Mouse (Mus musculus): ENCODE data around the gene Tbx10.
"Not testable (repeated sequence)": the region's sequence is repeated elsewhere in the genome, so short reads cannot be mapped to it uniquely, and the experiment has no call there.

Gene Tbx10

DNA sequence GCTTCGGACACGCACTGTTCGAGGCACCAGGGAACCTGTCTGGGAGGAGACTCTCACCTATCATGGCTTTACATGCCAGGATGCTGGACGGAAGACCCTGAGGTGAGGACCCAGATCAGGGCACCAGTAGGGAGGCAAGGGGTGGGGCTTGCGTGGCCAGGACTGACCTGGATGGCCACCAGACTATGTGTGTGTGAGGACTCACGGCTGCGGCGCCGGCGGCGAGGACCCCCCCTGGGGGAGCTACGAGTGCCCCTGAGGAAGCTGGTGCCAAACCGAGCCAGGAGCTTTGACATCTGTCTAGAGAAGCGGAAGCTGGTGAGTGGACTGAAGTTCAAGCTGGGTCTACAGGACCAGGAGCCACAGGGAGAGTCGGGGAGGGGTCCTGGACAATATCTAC, 11.8 kb downstream of the Tbx10 start:
- in situ Hi-C loops (cut with MboI), result no loop called here

DNA sequence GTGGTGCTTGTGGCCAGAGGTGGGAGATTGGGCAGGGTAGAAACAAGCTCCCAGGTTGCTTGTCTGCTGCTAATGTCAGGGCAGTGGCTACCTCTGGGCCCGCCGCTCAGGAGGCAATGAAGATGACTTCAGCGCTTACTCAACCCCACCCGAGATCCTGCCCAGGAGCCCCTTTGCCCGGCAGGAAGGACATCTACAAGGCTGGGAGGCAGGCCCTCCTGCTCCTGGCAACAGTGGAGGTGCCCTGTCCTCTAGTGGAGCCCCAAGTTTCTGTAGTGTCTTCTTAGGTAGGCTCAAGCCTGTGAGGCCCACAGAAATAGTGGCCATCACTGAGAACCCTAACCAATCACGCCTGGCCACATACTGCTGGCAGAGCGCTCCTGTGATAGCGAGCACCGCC, 12.5 kb downstream of the Tbx10 start:
- in situ Hi-C loops (cut with MboI), result no loop called here

DNA sequence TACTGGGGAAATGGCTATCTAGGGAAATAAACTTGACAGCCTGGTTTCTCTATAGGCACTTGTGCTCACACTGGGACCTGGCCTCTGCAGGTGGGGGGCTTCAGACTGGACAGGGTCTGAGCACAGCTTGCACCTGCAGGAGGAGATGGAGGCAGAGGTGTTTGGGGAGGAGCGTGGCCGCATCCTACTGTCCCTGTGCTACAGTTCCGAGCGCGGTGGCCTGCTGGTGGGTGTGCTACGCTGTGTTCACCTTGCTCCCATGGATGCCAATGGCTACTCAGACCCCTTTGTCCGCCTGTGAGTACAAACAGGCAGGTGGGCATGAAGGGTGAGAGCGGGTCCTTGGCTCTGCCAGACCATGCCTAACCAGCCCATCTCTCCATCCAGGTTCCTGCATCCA, 13.4 kb downstream of the Tbx10 start:
- in situ Hi-C loops (cut with MboI), result no loop called here

DNA sequence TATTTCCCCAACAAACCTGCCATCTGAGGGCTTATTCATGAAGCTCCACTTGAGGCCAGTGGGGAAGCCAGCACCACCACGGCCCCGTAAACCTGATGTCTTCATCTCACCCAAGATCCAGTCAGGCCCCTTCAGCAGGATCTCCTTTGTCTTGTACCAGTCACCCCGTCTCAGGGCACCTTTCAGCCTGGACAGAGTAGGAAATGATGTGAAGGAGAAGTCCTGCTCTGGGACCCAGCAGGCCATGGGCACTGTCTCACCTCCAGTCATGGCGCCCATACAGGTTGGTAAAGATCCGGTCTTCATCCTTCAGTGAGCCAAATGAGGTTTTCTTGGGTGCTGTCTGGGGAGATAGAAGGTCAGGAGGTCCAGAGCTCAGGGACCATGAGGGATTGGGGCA, 18.5 kb downstream of the Tbx10 start:
- in situ Hi-C loops (cut with MboI), result no loop called here

DNA sequence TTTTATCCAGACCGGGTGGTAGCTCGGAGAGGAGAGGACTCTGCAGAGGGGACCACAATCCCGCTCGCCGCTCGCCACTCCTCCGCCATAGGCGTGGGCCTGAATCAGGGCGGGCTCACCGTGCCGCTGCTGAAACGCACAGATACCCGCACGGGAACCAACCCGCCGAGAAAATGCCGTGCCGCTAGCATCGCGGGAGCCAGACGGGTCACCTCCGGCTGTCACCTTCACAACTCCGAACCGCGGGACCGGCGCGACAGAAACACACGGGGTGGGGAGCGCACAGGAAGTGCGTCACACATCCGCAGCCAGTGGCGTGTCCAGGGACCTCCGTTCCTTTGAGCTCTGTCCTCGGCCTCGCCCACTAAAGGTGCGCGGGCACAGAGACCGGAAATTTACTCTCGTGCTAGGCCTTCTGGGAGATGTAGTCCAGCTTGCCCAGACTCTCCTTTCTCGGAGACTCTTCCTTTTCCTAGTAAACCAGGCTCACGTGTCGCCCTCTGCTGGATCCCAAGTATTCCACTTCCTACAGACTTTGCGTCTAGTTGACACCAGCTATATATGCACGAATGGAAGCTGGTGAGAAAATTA, 20.0 kb downstream of the Tbx10 start, which contains the start of gene Ndufv1:
Gene Ndufv1, minus strand, starts transcription at position 375 of the 591 bp plus-strand sequence.
- in situ Hi-C loops (cut with MboI), result no loop called here

DNA sequence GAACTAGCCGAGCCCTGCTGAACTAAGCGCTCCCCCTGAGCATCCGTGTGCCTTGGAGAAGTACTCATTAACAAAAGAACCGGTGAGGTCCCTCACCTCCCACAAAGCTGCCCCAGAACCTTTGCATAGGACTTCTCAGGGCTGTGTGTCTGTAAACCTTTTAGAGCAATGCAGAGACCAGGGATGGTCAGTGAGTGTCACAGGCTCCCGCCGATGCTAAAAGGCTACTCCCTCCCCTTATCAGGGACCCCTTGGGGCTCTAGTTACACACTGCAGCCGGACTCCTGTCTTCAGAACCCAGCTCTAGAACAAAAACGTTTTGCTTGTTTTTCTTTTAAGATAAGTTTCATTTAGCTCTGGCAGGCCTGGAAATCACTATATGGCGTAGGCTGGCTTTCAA, 20.5 kb downstream of the Tbx10 start:
- in situ Hi-C loops (cut with MboI), result no loop called here

DNA sequence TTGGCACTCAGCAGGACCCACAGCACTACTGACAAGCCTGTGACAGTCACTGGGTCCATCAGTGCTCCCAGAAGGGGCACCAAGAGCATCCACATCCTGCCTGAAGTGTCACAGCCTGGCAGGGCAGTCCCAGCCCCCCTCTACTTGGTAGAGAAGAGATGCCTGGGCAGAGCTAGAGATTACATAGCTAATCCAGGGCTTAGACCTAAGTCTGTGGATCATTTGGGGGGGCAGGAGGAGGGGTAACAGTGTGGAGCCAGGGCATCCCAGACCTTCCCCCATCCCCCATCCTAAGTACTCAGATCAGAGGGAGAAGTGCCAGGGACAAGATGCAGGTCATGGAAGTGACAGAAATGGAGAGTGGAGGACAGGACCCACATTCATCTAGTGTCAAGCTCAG, 22.2 kb downstream of the Tbx10 start:
- in situ Hi-C loops (cut with MboI), result no loop called here

DNA sequence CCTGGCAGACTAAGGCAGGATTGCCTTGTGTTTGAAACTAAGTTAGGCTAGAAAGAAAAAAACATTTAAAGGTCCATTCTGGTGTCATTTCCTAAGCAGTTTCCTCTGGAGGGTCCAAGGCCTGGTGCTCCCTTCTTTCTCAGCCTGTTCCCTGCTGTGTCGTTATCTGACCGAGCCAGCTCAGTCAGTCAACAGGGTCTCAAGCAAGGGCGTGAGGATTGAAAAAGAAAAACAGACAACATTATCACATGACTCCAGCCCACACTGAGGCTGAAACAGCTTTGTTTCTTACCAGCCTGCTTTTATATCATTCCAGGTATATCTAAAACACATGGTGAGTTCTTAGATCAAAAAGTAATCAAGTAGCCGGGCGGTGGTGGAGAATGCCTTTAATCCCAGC, 23.1 kb downstream of the Tbx10 start:
- in situ Hi-C loops (cut with MboI), result no loop called here

DNA sequence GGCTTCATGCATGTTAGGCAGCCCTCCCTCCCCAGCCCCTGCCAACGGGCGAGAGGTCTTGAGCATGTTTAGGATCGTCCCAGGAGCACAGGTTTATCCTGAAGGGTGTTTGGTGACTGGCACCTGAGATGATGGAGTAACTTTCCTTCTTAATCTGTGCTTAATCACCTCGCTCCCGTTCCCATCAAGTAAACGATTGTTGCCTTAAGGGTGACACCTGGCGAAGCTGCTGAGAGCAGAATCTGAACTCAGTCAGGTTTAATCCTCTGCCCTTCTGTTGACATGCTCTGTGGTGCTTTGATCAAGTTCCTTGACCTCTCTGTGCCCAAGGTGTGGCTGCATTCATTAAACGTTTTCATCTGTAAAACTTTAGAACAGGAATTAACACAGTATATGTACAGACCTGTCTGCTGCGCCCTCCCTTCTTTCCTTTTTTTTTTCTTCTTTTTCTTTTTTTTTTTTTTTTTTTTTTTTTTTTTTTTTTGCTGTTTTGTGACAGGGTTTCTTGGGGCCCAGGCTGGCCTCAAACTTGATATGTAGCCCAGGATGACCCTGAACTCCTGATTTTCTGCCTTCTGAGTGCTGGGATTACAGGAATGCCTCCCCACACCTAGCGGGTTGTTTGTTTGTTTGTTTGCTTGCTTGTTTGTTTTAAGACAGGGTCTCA, 25.5 kb downstream of the Tbx10 start:
- in situ Hi-C loops (cut with MboI), result no loop called here

DNA sequence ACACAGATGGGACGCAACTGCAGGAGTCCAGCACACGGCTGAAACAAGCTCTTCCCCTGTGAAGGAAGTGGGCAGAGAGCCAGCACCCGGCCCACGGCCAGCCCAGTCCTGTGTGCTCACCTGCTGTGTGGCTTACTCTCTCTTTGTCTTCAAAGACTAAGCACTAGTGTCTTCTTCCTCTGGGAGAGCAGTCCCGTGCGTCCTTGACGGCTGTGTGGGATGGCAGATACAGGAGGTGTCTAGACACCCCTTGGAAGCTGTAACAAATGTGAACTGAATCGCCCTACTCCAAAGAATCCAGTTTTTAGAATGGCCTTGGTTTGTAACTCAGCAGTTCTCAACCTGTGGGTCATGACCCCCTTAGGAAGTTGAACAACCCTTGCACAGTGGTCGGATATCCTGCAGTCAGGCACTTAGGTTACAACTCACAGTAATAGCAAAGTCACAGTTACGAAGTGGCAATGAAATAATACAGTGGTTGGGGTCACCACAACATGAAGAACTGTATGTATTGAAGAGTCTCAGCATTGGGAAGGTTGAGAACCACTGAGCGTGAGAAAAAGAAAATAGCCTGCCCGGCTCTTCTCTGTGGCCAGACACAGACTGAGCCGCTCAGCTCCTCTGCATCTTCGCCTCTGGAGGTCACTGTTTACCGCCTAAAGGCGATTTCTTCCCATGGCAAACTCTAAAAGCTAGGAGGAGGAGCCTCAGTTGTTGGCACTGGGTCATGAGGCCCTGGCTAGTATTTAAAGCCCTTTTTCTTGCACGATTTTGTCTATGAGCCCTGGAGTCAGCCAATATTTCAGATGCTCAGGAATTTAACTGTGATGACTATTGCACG, 26.4 kb downstream of the Tbx10 start:
- in situ Hi-C loops (cut with MboI), result no loop called here

DNA sequence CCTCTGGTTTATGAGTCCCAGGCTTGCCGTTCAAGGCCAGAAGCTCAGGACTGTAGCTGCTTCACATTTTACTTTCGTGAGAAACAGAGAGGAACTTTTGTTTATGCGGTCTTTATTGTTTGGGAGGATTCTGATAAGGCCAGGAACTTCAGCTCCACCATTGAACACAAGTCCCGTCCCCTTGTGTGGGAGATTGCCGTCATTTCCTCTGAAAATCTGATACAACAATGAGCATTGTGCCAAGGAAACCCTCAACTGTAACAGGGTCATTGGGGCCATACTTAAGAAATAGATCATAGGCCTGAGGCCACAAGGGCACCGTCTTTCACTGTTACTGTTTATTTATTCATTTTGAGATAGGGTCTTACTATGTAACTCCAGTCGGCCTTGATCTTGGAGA, 30.6 kb downstream of the Tbx10 start:
- in situ Hi-C loops (cut with MboI), result no loop called here

DNA sequence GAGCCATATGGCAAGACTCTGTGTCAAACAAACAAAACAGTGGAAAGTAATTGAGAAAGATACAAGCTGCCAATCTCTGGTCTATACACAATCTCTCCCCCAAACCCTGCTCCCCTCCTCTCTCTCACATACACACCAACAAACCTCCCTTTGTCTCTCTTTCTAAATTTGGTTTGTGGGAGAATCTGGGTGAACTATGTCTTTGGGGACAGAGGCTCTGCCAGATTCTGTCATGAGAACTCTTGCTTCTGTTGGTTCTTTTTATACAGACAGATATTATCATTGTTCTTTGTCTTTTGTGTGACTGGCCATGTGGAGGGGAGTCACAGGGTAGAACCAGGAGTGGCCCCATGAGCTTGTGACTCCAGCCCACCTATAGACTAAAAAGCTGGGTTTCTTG, 35.0 kb downstream of the Tbx10 start:
- in situ Hi-C loops (cut with MboI), result no loop called here

DNA sequence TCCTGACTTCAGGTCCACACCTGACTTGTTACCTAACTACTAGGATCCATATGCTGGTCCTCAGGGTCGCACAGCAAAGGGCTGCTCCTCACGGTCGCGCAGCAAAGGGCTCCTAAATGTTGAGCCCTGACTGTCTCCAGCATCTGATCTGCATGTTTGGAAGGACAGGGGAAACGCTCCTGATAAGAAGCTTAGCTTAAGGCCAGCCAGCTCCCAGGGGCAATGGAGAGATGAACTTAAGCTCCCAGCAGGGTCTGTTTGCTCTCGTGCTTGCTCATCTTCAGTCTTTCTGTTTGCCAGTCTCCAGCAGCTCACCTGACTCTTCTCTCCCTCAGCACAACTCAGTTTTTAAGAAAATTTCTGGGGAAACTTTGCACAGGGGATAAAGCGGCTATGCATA, 40.1 kb downstream of the Tbx10 start:
- in situ Hi-C loops (cut with MboI), result no loop called here

DNA sequence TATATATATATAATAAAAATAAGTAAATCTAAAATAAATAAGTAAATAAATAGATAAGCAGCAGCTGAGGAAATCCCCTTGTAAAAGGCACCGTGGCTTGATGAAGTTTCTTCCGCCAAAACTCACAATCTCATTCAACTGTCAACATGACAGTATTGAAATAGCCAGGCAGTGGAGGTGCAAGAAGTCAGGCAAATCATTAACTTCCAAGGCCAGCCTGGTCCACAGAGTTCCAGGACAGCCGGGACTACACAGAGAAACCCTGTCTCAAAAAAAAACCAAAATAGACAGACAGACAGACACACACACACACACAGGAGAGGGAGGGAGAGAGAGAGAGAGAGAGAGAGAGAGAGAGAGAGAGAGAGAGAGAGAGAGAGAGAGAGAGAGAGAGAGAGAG, 40.7 kb downstream of the Tbx10 start:
- in situ Hi-C loops (cut with MboI), result no loop called here

DNA sequence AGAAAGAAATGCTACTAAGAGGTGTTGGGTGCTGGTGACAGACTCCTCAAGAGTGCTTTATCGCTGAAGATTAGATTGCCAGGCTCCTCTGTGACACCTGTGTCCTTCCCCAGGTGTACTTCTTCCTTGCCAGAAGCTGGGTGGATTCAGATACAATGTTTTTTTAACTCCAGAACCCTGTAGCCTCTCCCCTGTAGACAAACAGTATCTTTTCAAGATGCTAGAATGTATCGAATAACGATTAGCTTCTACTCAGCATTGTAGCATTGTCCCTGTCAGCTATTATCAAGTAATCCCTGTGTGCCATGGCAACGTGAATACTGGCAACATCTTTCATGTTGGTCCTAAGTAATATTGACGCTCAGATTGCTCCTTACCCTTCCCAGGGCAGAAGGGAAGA, 41.2 kb downstream of the Tbx10 start:
- in situ Hi-C loops (cut with MboI), result no loop called here

DNA sequence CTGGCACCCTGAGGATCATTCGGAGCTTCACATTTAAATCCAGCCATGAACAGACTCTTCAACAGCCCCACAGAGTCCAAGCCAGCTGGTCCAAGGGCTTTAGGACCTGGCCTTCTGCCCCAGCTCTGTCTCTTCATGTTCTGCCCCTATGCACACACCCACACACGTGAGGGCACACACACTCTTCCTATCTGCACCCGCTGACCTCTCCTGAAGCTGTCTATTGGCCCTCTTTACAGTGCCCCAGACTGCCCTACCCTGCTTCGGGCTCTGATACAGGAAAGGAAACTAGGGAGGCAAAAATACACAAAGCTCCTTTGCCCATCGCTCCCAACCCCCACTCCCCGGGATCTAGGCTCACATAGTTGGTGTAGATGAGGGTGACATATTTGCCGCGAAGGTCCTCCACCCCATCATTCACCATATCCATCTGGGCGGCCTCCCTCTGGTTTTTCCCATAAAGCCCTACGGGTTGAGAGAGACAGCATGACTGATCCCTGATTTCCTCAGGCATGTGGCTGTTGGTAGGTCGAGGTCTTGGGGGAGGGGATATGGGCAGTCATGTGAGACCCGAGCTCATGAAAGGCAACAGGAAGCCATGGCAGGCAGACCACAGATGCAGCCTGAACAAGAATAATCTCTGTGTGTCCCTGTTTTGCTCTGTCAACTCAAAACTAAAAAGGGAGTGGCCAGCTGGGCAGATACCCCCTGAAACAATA, 43.9 kb downstream of the Tbx10 start:
- in situ Hi-C loops (cut with MboI), result no loop called here

DNA sequence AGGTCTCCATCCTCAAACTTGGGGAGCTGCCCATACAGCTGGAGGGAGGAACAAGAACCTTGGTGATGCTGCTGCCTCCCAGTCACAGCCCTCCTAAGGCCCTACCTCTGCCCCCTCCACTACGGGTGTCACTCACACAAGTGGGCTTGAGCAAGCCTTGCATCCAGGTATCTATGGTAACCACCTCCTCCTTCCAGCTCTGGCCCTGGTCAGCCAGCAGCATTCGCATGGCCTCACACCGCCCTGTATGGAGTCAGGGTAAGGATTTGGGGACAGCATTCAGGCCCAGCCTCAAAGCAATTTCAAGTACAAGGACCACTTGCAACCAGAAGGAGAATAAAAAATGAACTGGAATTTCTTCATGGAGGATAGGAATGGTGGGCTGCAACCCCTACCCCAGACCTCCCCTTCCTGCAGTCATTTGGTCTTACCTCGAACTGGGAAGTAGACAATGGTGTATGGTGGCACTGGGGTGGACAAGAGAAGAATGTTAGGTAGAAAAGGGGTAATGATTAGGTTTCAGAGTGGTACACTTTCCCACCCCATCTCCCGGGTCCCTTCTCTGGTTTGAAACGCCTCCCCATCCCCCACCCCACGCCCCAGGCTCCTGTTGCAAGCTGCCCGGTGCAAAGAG, 44.7 kb downstream of the Tbx10 start:
- in situ Hi-C loops (cut with MboI), result not testable (repeated sequence)

DNA sequence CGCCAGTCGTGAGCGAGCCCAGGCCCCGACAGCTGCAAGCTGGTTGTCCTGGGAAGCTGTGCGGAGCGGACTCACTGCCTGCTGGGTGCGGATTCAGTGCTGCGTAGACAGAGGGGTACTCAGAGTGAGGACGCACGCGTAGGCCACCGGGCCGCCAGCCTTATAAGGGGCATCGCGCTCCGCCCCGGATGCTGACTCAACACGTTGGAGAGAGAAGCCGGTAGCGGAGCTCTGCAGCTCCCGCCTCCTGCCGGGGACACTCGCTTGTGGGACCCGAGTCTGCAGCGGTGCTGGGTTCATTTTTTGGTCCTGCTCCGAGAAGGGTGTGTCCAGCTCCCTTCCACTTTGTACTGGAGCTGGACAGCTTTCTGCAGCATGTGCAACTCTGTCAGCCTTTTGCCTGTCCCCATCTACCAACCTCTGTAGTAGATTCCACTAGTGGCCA, 45.3 kb downstream of the Tbx10 start, which contains the start of gene Gstp1:
Gene Gstp1, minus strand, starts transcription at position 198 of the 445 bp plus-strand sequence.
- in situ Hi-C loops (cut with MboI), result no loop called here

DNA sequence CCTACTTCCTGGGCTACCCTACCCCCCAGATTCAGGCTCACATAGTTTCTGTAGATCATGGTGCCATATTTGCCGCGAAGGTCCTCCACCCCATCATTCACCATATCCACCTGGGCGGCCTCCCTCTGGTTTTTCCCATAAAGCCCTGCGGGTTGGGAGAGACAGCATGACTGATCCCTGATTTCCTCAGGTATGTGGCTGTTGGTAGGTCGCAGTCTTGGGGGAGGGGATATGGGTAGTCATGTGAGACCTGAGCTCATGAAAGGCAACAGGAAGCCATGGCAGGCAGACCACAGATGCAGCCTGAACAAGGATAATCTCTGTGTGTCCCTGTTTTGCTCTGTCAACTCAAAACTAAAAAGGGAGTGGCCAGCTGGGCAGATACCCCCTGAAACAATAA, 48.4 kb downstream of the Tbx10 start:
- in situ Hi-C loops (cut with MboI), result not testable (repeated sequence)

DNA sequence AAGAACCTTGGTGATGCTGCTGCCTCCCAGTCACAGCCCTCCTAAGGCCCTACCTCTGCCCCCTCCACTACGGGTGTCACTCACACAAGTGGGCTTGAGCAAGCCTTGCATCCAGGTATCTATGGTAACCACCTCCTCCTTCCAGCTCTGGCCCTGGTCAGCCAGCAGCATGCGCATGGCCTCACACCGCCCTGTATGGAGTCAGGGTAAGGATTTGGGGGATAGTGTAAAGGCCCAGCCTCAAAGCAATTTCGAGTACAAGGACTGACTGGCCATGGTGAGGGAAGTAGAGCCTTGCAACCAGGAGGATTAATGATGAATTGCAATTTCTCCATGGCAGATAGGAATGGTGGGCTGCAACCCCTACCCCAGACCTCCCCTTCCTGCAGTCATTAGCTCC, 48.9 kb downstream of the Tbx10 start:
- in situ Hi-C loops (cut with MboI), result not testable (repeated sequence)

DNA sequence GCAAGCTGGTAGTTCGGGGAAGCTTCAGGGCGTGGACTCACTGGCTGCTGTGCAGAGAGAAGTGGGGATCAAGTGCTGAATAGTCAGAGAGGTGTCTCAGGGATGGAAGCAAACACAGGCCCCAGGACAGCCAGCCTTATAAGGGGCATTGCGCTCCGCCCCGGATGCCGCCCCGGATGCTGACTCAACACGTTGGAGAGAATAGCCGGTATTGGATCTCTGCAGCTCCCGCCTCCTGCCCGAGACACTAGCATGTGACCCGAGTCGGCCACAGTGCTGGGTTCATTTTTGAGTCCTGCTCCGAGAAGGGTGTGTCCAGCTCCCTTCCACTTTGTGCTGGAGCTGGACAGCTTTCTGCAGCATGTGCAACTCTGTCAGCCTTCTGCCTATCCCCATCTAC, 49.6 kb downstream of the Tbx10 start:
- in situ Hi-C loops (cut with MboI), result no loop called here

DNA sequence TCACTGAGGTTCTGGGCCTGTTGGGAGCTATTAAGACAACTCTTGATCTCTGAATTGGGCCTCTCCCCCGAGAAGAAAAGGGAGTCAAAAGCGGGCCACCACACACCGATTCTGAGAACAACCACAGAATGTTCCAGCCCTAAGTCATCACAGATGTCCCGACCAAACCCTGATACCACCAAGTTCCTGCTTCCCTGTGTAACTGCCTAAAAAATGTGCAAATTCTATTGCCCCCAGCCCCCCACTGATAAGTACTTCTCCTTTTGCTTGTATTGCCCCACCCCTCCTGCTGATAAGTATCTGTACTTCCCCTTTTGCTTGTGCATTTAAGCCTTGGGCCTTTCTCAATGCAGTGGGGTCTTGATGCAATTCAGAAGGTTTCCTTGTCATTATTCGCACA, 51.6 kb downstream of the Tbx10 start:
- in situ Hi-C loops (cut with MboI), result not testable (repeated sequence)

Data from mature B cell (primary cell).